Mouse (Mus musculus) hematopoietic stem cell, adult 5-6 weeks (primary cell): ENCODE results near the gene Eif2b4. TPM values are rescaled to one million over a fixed set of nuclear protein-coding genes. Genes with fewer than 3 reads are reported as not detected.
A peak's percentile ranks its signal among the peaks of the same experiment; 100 is the strongest.

Experiments
- ATAC-seq, 2 experiments: fragments of 125-278 bp in 1 of 2; replicated peaks in 1 of 2; 2 replicates each; pipeline ENCODE4 v1.8.0; 2016 to 2017; ENCODE audit warnings: inconsistent platforms in 2 of 2, mild to moderate bottlenecking in 2 of 2, moderate number of reproducible peaks in 2 of 2, low read depth in 1 of 2, moderate TSS enrichment in 1 of 2; ENCODE audit not compliant: low FRiP score in 2 of 2, poor library complexity in 2 of 2, severe bottlenecking in 2 of 2, insufficient read depth in 1 of 2, low TSS enrichment in 1 of 2
- total RNA-seq: library from RNA; stranded (forward); fragments of 172-1452, 232-1000 nt; gene quantifications from 2 replicates; pipeline ENCODE4 v1.2.3, GENCODE M21; 2017

Eif2b4 gene
- total RNA-seq, 1 experiment from 2014 or later = 16.0 TPM

- no peak for ATAC-seq
These were observed 9.6 kb downstream of the Eif2b4 start for GRCm38 (mm10) chr5:31183678-31184077.

GRCm38 (mm10) chr5:31181183-31181770 is 12.0 kb downstream of the Eif2b4 start:
- no peak for ATAC-seq

- ATAC-seq = peak; percentile 88 to 89
These were observed 13.2 kb downstream of the Eif2b4 start, which contains the start of the genes Gm29609 and Gtf3c2 for GRCm38 (mm10) chr5:31179766-31180630. Gene Gm29609, minus strand, starts transcription at chr5:31179911. Gene Gtf3c2, minus strand, starts transcription at chr5:31180144.

GRCm38 (mm10) chr5:31179301-31179765 is 13.9 kb downstream of the Eif2b4 start:
- peak; percentile 12 to 59 for ATAC-seq

- ATAC-seq = no peak
These were observed 24.6 kb downstream of the Eif2b4 start for GRCm38 (mm10) chr5:31168630-31169029.

GRCm38 (mm10) chr5:31164878-31165277 is 28.4 kb downstream of the Eif2b4 start:
- ATAC-seq = no peak

GRCm38 (mm10) chr5:31162462-31162861 is 30.8 kb downstream of the Eif2b4 start:
- no peak for ATAC-seq

GRCm38 (mm10) chr5:31154152-31154553 is 39.1 kb downstream of the Eif2b4 start, which contains the start of gene Mpv17:
Gene Mpv17, minus strand, starts transcription at chr5:31154251.
- ATAC-seq = peak; percentile 89 to 95

- 0 out of 4 replicates have a peak, but pooled peaks have one; percentile 1 to 7 for ATAC-seq
These were observed 39.6 kb downstream of the Eif2b4 start for GRCm38 (mm10) chr5:31153516-31154151.

GRCm38 (mm10) chr5:31151746-31152145 is 41.5 kb downstream of the Eif2b4 start:
- no peak for ATAC-seq

GRCm38 (mm10) chr5:31149781-31150180 is 43.4 kb downstream of the Eif2b4 start:
- no peak for ATAC-seq

GRCm38 (mm10) chr5:31138968-31139425 is 54.2 kb downstream of the Eif2b4 start:
- peak in 1 of 2 experiments; percentile 17; a peak in 1 of 4 replicates for ATAC-seq

GRCm38 (mm10) chr5:31138241-31138967 is 54.8 kb downstream of the Eif2b4 start, which contains the start of gene Ucn:
Gene Ucn, minus strand, starts transcription at chr5:31138829.
- peak; percentile 12 to 25; a peak in 1 of 4 replicates for ATAC-seq

GRCm38 (mm10) chr5:31137658-31138057 is 55.6 kb downstream of the Eif2b4 start:
- no peak for ATAC-seq
